Mouse (Mus musculus): Measurements from ENCODE around the gene 1700029P11Rik. TPM values are rescaled to one million over a fixed set of nuclear protein-coding genes. Genes with fewer than 3 reads are reported as not detected.
A peak's percentile ranks its signal among the peaks of the same experiment; 100 is the strongest.

The 1700029P11Rik gene
- total RNA-seq, 2 experiments from 2014 or later = not detected

- no peak for DNase-seq (ENCODE audit: low spot score in 2 of 2)
These were observed 31.6 kb downstream of the 1700029P11Rik start for GRCm38 (mm10) chr15:82011947-82012346.

- no peak for DNase-seq (ENCODE audit: low spot score in 2 of 2)
These were observed 34.5 kb downstream of the 1700029P11Rik start for GRCm38 (mm10) chr15:82014745-82015391.

GRCm38 (mm10) chr15:82015392-82016100 is 35.2 kb downstream of the 1700029P11Rik start:
- peak in 1 of 2 experiments; percentile 24 for DNase-seq (ENCODE audit: low spot score in 2 of 2)

GRCm38 (mm10) chr15:82016101-82016808 is 35.9 kb downstream of the 1700029P11Rik start:
- peak; percentile 98 to 100 for DNase-seq (ENCODE audit: low spot score in 2 of 2)

- DNase-seq (ENCODE audit: low spot score in 2 of 2) = no peak
These were observed 36.5 kb downstream of the 1700029P11Rik start for GRCm38 (mm10) chr15:82016830-82017229.

GRCm38 (mm10) chr15:82017461-82017860 is 37.1 kb downstream of the 1700029P11Rik start:
- no peak for DNase-seq (ENCODE audit: low spot score in 2 of 2)

- no peak for DNase-seq (ENCODE audit: low spot score in 2 of 2)
These were observed 38.9 kb downstream of the 1700029P11Rik start for GRCm38 (mm10) chr15:82019288-82019687.

GRCm38 (mm10) chr15:82022535-82023088 is 42.3 kb downstream of the 1700029P11Rik start:
- no peak for DNase-seq (ENCODE audit: low spot score in 2 of 2)

GRCm38 (mm10) chr15:82023965-82024635 is 43.8 kb downstream of the 1700029P11Rik start:
- DNase-seq (ENCODE audit: low spot score in 2 of 2) = no peak

GRCm38 (mm10) chr15:82027276-82027675 is 46.9 kb downstream of the 1700029P11Rik start:
- no peak for DNase-seq (ENCODE audit: low spot score in 2 of 2)

GRCm38 (mm10) chr15:82027726-82028125 is 47.4 kb downstream of the 1700029P11Rik start:
- no peak for DNase-seq (ENCODE audit: low spot score in 2 of 2)

Other genes with a start within 250 kb of the 1700029P11Rik start
- gene Zc3h7b, start 235.5 kb upstream of the 1700029P11Rik start, total RNA-seq (2021) = 10 to 100 TPM; 54.8 to 54.9 TPM
- 10 to 100 TPM; 37.9 to 38.5 TPM for gene Rangap1, start 235.0 kb upstream of the 1700029P11Rik start, total RNA-seq (2021)
- 100 to 1,000 TPM; 112 to 117 TPM for gene Tef, start 178.1 kb upstream of the 1700029P11Rik start, total RNA-seq (2021)
- gene Tob2, start 121.7 kb upstream of the 1700029P11Rik start, total RNA-seq (2021) = 10 to 100 TPM; 34.5 to 44.1 TPM
- 10 to 100 TPM; 48.9 to 55.8 TPM for gene Phf5a, start 108.6 kb upstream of the 1700029P11Rik start, total RNA-seq (2021)
- gene Aco2, start 108.2 kb upstream of the 1700029P11Rik start, total RNA-seq (2021) = 100 to 1,000 TPM; 650 to 720 TPM
- gene Polr3h, start 54.3 kb upstream of the 1700029P11Rik start, total RNA-seq (2021) = 10 to 100 TPM; 14.1 to 16.5 TPM
- gene Csdc2, start 43.8 kb upstream of the 1700029P11Rik start, total RNA-seq (2021) = 1 to 10 TPM; 9.1 to 9.4 TPM
- 10 to 100 TPM; 20.3 to 21.6 TPM for gene Pmm1, start 19.6 kb upstream of the 1700029P11Rik start, total RNA-seq (2021)
- gene Xrcc6, start 7.3 kb downstream of the 1700029P11Rik start, total RNA-seq (2021) = 10 to 100 TPM; 26.2 to 28.6 TPM
- 10 to 100 TPM; 21.9 to 23.9 TPM for gene Desi1, start 53.3 kb downstream of the 1700029P11Rik start, total RNA-seq (2021)
- gene Snu13, start 67.1 kb downstream of the 1700029P11Rik start, total RNA-seq (2021) = 10 to 100 TPM; 60.2 to 64.0 TPM
- not detected for gene 4930407I10Rik, start 78.6 kb downstream of the 1700029P11Rik start, total RNA-seq (2021)
- gene Mei1, start 89.5 kb downstream of the 1700029P11Rik start, total RNA-seq (2021) = under 1 TPM in 1 of 2 experiments, not detected in 1; 0.16 TPM
- gene Ccdc134, start 147.4 kb downstream of the 1700029P11Rik start, total RNA-seq (2021) = 10 to 100 TPM; 45.5 to 49.4 TPM
- gene Srebf2, start 166.6 kb downstream of the 1700029P11Rik start, total RNA-seq (2021) = 10 to 100 TPM; 77.9 to 96.4 TPM
- under 1 TPM in 1 of 2 experiments, not detected in 1; 0.23 TPM for gene Shisa8, start 232.3 kb downstream of the 1700029P11Rik start, total RNA-seq (2021)
- under 1 TPM in 1 of 2 experiments, not detected in 1; 0.66 TPM for gene Tnfrsf13c, start 243.8 kb downstream of the 1700029P11Rik start, total RNA-seq (2021)

Data from gastrocnemius, postnatal 4 days (tissue).